Mouse (Mus musculus) embryonic facial prominence, embryonic 10.5 days (tissue): ENCODE results near the gene Calr. TPM values are rescaled to one million over a fixed set of nuclear protein-coding genes. Genes with fewer than 3 reads are reported as not detected.
A peak's percentile ranks its signal among the peaks of the same experiment; 100 is the strongest.

Source experiments
- DNase-seq: peaks from one replicate; pipeline ENCODE4 v3.0.0-alpha.2; 2017; ENCODE audit warnings: low spot score
- H3K27ac ChIP-seq: fragments of 300-500 bp; sonication (generic); replicated peaks from 2 replicates; pipeline ENCODE4 v1.5.1; 2016; ENCODE audit warnings: mild to moderate bottlenecking
- H3K27me3 ChIP-seq: fragments of 300-500 bp; sonication (generic); replicated peaks from 2 replicates; pipeline ENCODE4 v1.6.1; 2016; ENCODE audit warnings: low read depth, mild to moderate bottlenecking; ENCODE audit not compliant: poor library complexity, severe bottlenecking
- H3K36me3 ChIP-seq: fragments of 300-500 bp; sonication (generic); replicated peaks from 2 replicates; pipeline ENCODE4 v1.6.1; 2016; ENCODE audit warnings: mild to moderate bottlenecking, moderate library complexity
- H3K4me1 ChIP-seq: fragments of 300-500 bp; sonication (generic); 2 replicates; pipeline ENCODE4 v1.6.1; 2016
- H3K4me3 ChIP-seq: fragments of 300-500 bp; sonication (generic); 2 replicates; pipeline ENCODE4 v1.5.1; 2016; ENCODE audit warnings: mild to moderate bottlenecking, moderate library complexity
- H3K9me3 ChIP-seq: fragments of 300-500 bp; sonication (generic); 2 replicates; pipeline ENCODE4 v1.6.1; 2016; ENCODE audit warnings: mild to moderate bottlenecking
- WGBS: fragments of 180-500 bp; shearing (Covaris S2); methylation state at CpG from one replicate; pipeline ENCODE4 v1.1.7; 2016; 5-methylcytosine and 5-hydroxymethylcytosine counted together
- polyA plus RNA-seq: library from polyadenylated mRNA; unstranded; fragments of >200 nt; fragmentation: Nextera tagmentation; extraction: Ambion mirVana; gene quantifications from 2 replicates; pipeline ENCODE4 v1.2.1, GENCODE M21; 2016

Calr gene
- polyA plus RNA-seq, 1 experiment from 2014 or later, result 758 TPM

- WGBS, result 54% methylated on average over 12 of the region's 12 CpGs
- peaks cover 99% of the 10 kb centered on the region for H3K27me3 ChIP-seq
Measured at GRCm38 (mm10) chr8:84809109-84809940, 37.4 kb downstream of the Calr start.

GRCm38 (mm10) chr8:84806031-84806430, 40.7 kb downstream of the Calr start:
- H3K36me3 ChIP-seq, result no peaks in the 10 kb centered on the region
- H3K4me3 ChIP-seq, result no peak overlapping the region
- H3K27ac ChIP-seq, result no peak overlapping the region
- WGBS, result 94% methylated on average over 5 of the region's 5 CpGs
- peaks cover 99% of the 10 kb centered on the region for H3K27me3 ChIP-seq
- peaks cover 4% of the 10 kb centered on the region; the same call in 1 of the 2 replicates for H3K9me3 ChIP-seq
- H3K4me1 ChIP-seq, result peaks cover 8% of the 10 kb centered on the region
- DNase-seq, result no peak

More at GRCm38 (mm10) chr8:84809109-84809940, 37.4 kb downstream of the Calr start:
- H3K4me1 ChIP-seq, result peaks cover 9% of the 10 kb centered on the region
- H3K9me3 ChIP-seq, result peaks cover 4% of the 10 kb centered on the region; the same call in 1 of the 2 replicates
- DNase-seq, result no peak
- H3K27ac ChIP-seq, result no peak overlapping the region
- no peak overlapping the region for H3K4me3 ChIP-seq
- H3K36me3 ChIP-seq, result no peaks in the 10 kb centered on the region

- Histone ChIP-seq H3K36me3 (no peaks in the 10 kb centered on the region), H3K27ac (peak within 1 kb of the TSS; percentile 25), H3K27me3 (peaks cover 97% of the 10 kb centered on the region), H3K4me1 (peaks cover 18% of the 10 kb centered on the region), H3K4me3 (peak within 1 kb of the TSS; percentile 59), H3K9me3 (no peaks in the 10 kb centered on the region)
- 19% methylated on average over 105 of the region's 125 CpGs for WGBS
- peak; percentile 67 for DNase-seq
Measured at GRCm38 (mm10) chr8:84799999-84800831, 46.5 kb downstream of the Calr start, which contains the start of gene Nfix. Nfix (minus strand) TSS chr8:84800344.

GRCm38 (mm10) chr8:84799136-84799931, 47.4 kb downstream of the Calr start:
- H3K4me1 ChIP-seq, result peaks cover 18% of the 10 kb centered on the region
- H3K36me3 ChIP-seq, result no peaks in the 10 kb centered on the region
- 2% methylated on average over 105 of the region's 108 CpGs for WGBS
- H3K9me3 ChIP-seq, result no peaks in the 10 kb centered on the region
- peaks cover 97% of the 10 kb centered on the region for H3K27me3 ChIP-seq
- H3K27ac ChIP-seq, result peak overlapping the region; percentile 25
- peak; percentile 55 for DNase-seq
- peak overlapping the region; percentile 59 for H3K4me3 ChIP-seq

- Histone ChIP-seq H3K27me3 (peaks cover 97% of the 10 kb centered on the region), H3K27ac (no peak overlapping the region), H3K4me1 (peaks cover 22% of the 10 kb centered on the region), H3K4me3 (peak overlapping the region; percentile 59), H3K36me3 (no peaks in the 10 kb centered on the region), H3K9me3 (no peaks in the 10 kb centered on the region)
- DNase-seq, result peak; percentile 28
- 30% methylated on average over 10 of the region's 10 CpGs for WGBS
Measured at GRCm38 (mm10) chr8:84798446-84799135, 48.1 kb downstream of the Calr start.

GRCm38 (mm10) chr8:84797971-84798370, 48.8 kb downstream of the Calr start:
- Histone ChIP-seq H3K4me3 (no peak overlapping the region), H3K4me1 (peaks cover 19% of the 10 kb centered on the region), H3K27ac (no peak overlapping the region), H3K36me3 (no peaks in the 10 kb centered on the region), H3K27me3 (peaks cover 97% of the 10 kb centered on the region), H3K9me3 (no peaks in the 10 kb centered on the region)
- peak; percentile 11 for DNase-seq
- WGBS, result 68% methylated on average over 6 of the region's 6 CpGs

GRCm38 (mm10) chr8:84797256-84797797, 49.4 kb downstream of the Calr start:
- DNase-seq, result peak; percentile 17
- H3K9me3 ChIP-seq, result no peaks in the 10 kb centered on the region

GRCm38 (mm10) chr8:84794486-84794885, 52.2 kb downstream of the Calr start:
- WGBS, result 47% methylated on average over 7 of the region's 7 CpGs
- no peak overlapping the region for H3K4me3 ChIP-seq
- no peak for DNase-seq

More at GRCm38 (mm10) chr8:84797256-84797797, 49.4 kb downstream of the Calr start:
- H3K36me3 ChIP-seq, result no peaks in the 10 kb centered on the region
- peaks cover 19% of the 10 kb centered on the region for H3K4me1 ChIP-seq
- no peak overlapping the region for H3K4me3 ChIP-seq
- no peak overlapping the region for H3K27ac ChIP-seq
- WGBS, result 75% methylated on average over 15 of the region's 15 CpGs
- H3K27me3 ChIP-seq, result peaks cover 97% of the 10 kb centered on the region

GRCm38 (mm10) chr8:84793791-84794485, 52.8 kb downstream of the Calr start:
- DNase-seq, result no peak
- Histone ChIP-seq H3K9me3 (no peaks in the 10 kb centered on the region), H3K4me3 (no peak overlapping the region), H3K27ac (no peak overlapping the region), H3K27me3 (peaks cover 100% of the 10 kb centered on the region), H3K4me1 (peaks cover 7% of the 10 kb centered on the region), H3K36me3 (no peaks in the 10 kb centered on the region)
- 51% methylated on average over 13 of the region's 13 CpGs for WGBS

More at GRCm38 (mm10) chr8:84794486-84794885, 52.2 kb downstream of the Calr start:
- H3K36me3 ChIP-seq, result no peaks in the 10 kb centered on the region
- H3K4me1 ChIP-seq, result peaks cover 12% of the 10 kb centered on the region
- peaks cover 100% of the 10 kb centered on the region for H3K27me3 ChIP-seq
- H3K9me3 ChIP-seq, result no peaks in the 10 kb centered on the region
- H3K27ac ChIP-seq, result no peak overlapping the region

- peaks cover 4% of the 10 kb centered on the region; the same call in 1 of the 2 replicates for H3K4me1 ChIP-seq
- 83% methylated on average over 9 of the region's 9 CpGs for WGBS
- H3K27me3 ChIP-seq, result peaks cover 100% of the 10 kb centered on the region
- H3K27ac ChIP-seq, result no peak overlapping the region
- no peak for DNase-seq
- no peaks in the 10 kb centered on the region for H3K9me3 ChIP-seq
- no peaks in the 10 kb centered on the region for H3K36me3 ChIP-seq
- no peak overlapping the region for H3K4me3 ChIP-seq
Measured at GRCm38 (mm10) chr8:84793134-84793533, 53.6 kb downstream of the Calr start.
